Mouse (Mus musculus) liver, embryonic 14.5 days (tissue): ENCODE measurements around the gene Rdh13.

Experiments
- CTCF ChIP-seq: IDR thresholded peaks from 2 replicates; pipeline ENCODE4 v1.5.1; 2016; ENCODE audit warnings: antibody characterized with exemption, low read depth, control low read depth
- EP300 ChIP-seq: IDR thresholded peaks from 2 replicates; pipeline ENCODE4 v1.6.1; 2016; ENCODE audit warnings: antibody characterized with exemption, low read depth

DNA sequence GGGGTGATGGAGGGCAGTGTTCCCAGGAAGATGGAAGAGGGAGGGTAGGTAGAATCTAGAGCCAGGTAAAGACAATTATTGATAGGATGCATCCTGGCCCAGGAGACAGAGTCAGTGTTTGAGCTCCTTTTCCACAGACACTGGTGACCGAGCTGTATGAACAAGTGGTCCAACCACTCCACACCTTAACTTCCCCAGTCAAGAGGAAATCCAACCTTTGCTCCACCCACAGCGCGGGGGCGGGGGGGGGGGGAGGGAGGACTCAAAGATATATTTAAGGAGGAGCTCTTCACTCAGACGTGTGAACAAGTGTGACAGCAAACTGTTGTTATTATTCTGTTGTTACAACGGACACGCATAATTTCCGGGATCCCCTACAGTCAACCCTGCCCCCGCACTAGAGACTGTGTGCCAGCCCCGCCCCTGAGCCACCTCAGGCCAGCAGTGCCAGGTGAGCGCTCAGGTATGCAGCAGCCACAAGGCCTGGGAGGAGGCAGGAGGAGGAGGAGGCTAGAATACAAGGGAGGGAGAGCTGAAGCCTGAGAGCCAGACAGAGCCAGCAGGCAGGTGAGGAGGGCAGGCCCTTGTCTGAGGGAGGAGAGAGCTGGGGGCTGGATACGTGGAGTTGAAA lies 18.9 kb upstream of the Rdh13 start:
- no peak for TF ChIP-seq CTCF
- TF ChIP-seq EP300 = no peak
